Mouse (Mus musculus): Measurements from ENCODE around the gene Mtus2. TPM values are rescaled to one million over a fixed set of nuclear protein-coding genes. Genes with fewer than 3 reads are reported as not detected.

Gene Mtus2
- polyA plus RNA-seq, 1 experiment = not detected

- Histone ChIP-seq H3K4me1 (ENCODE audit: control insufficient read depth, insufficient read depth, low read length) (no peaks in the 10 kb centered on the region), H3K4me3 (replicated peaks; ENCODE audit: control insufficient read depth, low read depth, low read length) (no peak overlapping the region), H3K27ac (ENCODE audit: control insufficient read depth, insufficient read depth, low read depth, low read length, poor library complexity) (no peak overlapping the region)
- TF ChIP-seq CTCF (IDR thresholded peaks at IDR 0.05; ENCODE audit: control insufficient read depth, insufficient read depth, low read length) = no peak
- TF ChIP-seq POLR2A (IDR thresholded peaks at IDR 0.05; ENCODE audit: borderline replicate concordance, control insufficient read depth, low read depth, low read length) = no peak
- 94% methylated on average over 8 of the region's 8 CpGs for WGBS
Observed at GRCm38 (mm10) chr5:148348153-148348552, 391.0 kb downstream of the Mtus2 start.

GRCm38 (mm10) chr5:148349327-148350011 is 392.3 kb downstream of the Mtus2 start:
- H3K27ac ChIP-seq (ENCODE audit: control insufficient read depth, insufficient read depth, low read depth, low read length, poor library complexity) = no peak overlapping the region
- H3K4me1 ChIP-seq (ENCODE audit: control insufficient read depth, insufficient read depth, low read length) = no peaks in the 10 kb centered on the region
- WGBS = 92% methylated on average over 15 of the region's 15 CpGs
- H3K4me3 ChIP-seq (replicated peaks; ENCODE audit: control insufficient read depth, low read depth, low read length) = no peak overlapping the region
- no peak for TF ChIP-seq CTCF (IDR thresholded peaks at IDR 0.05; ENCODE audit: control insufficient read depth, insufficient read depth, low read length)
- TF ChIP-seq POLR2A (IDR thresholded peaks at IDR 0.05; ENCODE audit: borderline replicate concordance, control insufficient read depth, low read depth, low read length) = no peak

- Histone ChIP-seq H3K4me1 (ENCODE audit: control insufficient read depth, insufficient read depth, low read length) (no peaks in the 10 kb centered on the region), H3K27ac (ENCODE audit: control insufficient read depth, insufficient read depth, low read depth, low read length, poor library complexity) (no peak overlapping the region), H3K4me3 (replicated peaks; ENCODE audit: control insufficient read depth, low read depth, low read length) (no peak overlapping the region)
- WGBS = 73% methylated on average over 16 of the region's 16 CpGs
- TF ChIP-seq POLR2A (IDR thresholded peaks at IDR 0.05; ENCODE audit: borderline replicate concordance, control insufficient read depth, low read depth, low read length) (no peak), CTCF (IDR thresholded peaks at IDR 0.05; ENCODE audit: control insufficient read depth, insufficient read depth, low read length) (no peak)
Observed at GRCm38 (mm10) chr5:148353429-148353828, 396.3 kb downstream of the Mtus2 start.

- Histone ChIP-seq H3K27ac (ENCODE audit: control insufficient read depth, insufficient read depth, low read depth, low read length, poor library complexity) (no peak overlapping the region), H3K4me1 (ENCODE audit: control insufficient read depth, insufficient read depth, low read length) (no peaks in the 10 kb centered on the region), H3K4me3 (replicated peaks; ENCODE audit: control insufficient read depth, low read depth, low read length) (no peak overlapping the region)
- 93% methylated on average over 8 of the region's 8 CpGs for WGBS
- TF ChIP-seq CTCF (IDR thresholded peaks at IDR 0.05; ENCODE audit: control insufficient read depth, insufficient read depth, low read length) = no peak
- TF ChIP-seq POLR2A (IDR thresholded peaks at IDR 0.05; ENCODE audit: borderline replicate concordance, control insufficient read depth, low read depth, low read length) = no peak
Observed at GRCm38 (mm10) chr5:148354536-148354935, 397.4 kb downstream of the Mtus2 start.

GRCm38 (mm10) chr5:148355822-148356221 is 398.7 kb downstream of the Mtus2 start:
- no peaks in the 10 kb centered on the region for H3K4me1 ChIP-seq (ENCODE audit: control insufficient read depth, insufficient read depth, low read length)
- TF ChIP-seq POLR2A (IDR thresholded peaks at IDR 0.05; ENCODE audit: borderline replicate concordance, control insufficient read depth, low read depth, low read length) (no peak), CTCF (IDR thresholded peaks at IDR 0.05; ENCODE audit: control insufficient read depth, insufficient read depth, low read length) (no peak)
- H3K27ac ChIP-seq (ENCODE audit: control insufficient read depth, insufficient read depth, low read depth, low read length, poor library complexity) = no peak overlapping the region
- WGBS = 78% methylated on average over 3 of the region's 3 CpGs
- H3K4me3 ChIP-seq (replicated peaks; ENCODE audit: control insufficient read depth, low read depth, low read length) = no peak overlapping the region

GRCm38 (mm10) chr5:148357168-148357567 is 400.0 kb downstream of the Mtus2 start:
- 88% methylated on average over 6 of the region's 6 CpGs for WGBS
- Histone ChIP-seq H3K4me3 (replicated peaks; ENCODE audit: control insufficient read depth, low read depth, low read length) (no peak overlapping the region), H3K4me1 (ENCODE audit: control insufficient read depth, insufficient read depth, low read length) (no peaks in the 10 kb centered on the region), H3K27ac (ENCODE audit: control insufficient read depth, insufficient read depth, low read depth, low read length, poor library complexity) (no peak overlapping the region)
- TF ChIP-seq CTCF (IDR thresholded peaks at IDR 0.05; ENCODE audit: control insufficient read depth, insufficient read depth, low read length) (no peak), POLR2A (IDR thresholded peaks at IDR 0.05; ENCODE audit: borderline replicate concordance, control insufficient read depth, low read depth, low read length) (no peak)

- WGBS = 92% methylated on average over 11 of the region's 11 CpGs
- no peaks in the 10 kb centered on the region for H3K4me1 ChIP-seq (ENCODE audit: control insufficient read depth, insufficient read depth, low read length)
- TF ChIP-seq CTCF (IDR thresholded peaks at IDR 0.05; ENCODE audit: control insufficient read depth, insufficient read depth, low read length) (no peak), POLR2A (IDR thresholded peaks at IDR 0.05; ENCODE audit: borderline replicate concordance, control insufficient read depth, low read depth, low read length) (no peak)
Observed at GRCm38 (mm10) chr5:148359131-148359530, 402.0 kb downstream of the Mtus2 start.

GRCm38 (mm10) chr5:148360922-148361758 is 404.0 kb downstream of the Mtus2 start:
- H3K27ac ChIP-seq (ENCODE audit: control insufficient read depth, insufficient read depth, low read depth, low read length, poor library complexity) = no peak overlapping the region
- no peak overlapping the region for H3K4me3 ChIP-seq (replicated peaks; ENCODE audit: control insufficient read depth, low read depth, low read length)
- TF ChIP-seq POLR2A (IDR thresholded peaks at IDR 0.05; ENCODE audit: borderline replicate concordance, control insufficient read depth, low read depth, low read length) = no peak
- no peak for TF ChIP-seq CTCF (IDR thresholded peaks at IDR 0.05; ENCODE audit: control insufficient read depth, insufficient read depth, low read length)
- 54% methylated on average over 16 of the region's 16 CpGs for WGBS
- no peaks in the 10 kb centered on the region for H3K4me1 ChIP-seq (ENCODE audit: control insufficient read depth, insufficient read depth, low read length)

More at GRCm38 (mm10) chr5:148359131-148359530, 402.0 kb downstream of the Mtus2 start:
- Histone ChIP-seq H3K27ac (ENCODE audit: control insufficient read depth, insufficient read depth, low read depth, low read length, poor library complexity) (no peak overlapping the region), H3K4me3 (replicated peaks; ENCODE audit: control insufficient read depth, low read depth, low read length) (no peak overlapping the region)
